Mouse (Mus musculus) frontal cortex, postnatal 14 days (tissue): ENCODE results near the gene Pdzd2.

ENCODE experiments used
- DNase-seq, 2 experiments: peaks; one replicate each; pipeline ENCODE4 v3.0.0; 2022; ENCODE audit warnings: low spot score in 2 of 2

The Pdzd2 gene

DNA sequence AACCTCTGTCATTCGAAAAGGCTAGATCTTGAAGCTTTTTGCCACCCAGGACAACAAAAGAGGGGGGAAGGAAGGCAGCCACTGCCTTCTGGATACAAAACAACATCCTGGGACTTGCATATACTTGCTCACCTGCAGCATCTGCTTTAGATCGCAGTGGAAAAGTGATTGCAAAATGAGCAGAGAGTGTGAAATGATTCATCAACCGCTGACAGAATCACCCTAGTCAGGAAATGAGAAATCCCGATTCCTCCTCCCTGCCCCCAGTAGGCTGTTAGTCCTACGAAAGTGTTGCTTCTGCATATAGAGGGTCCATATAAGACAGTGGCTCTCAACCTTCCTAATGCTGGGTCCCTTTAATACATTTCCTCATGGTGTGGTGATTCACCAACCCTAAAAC is 258.5 kb downstream of the Pdzd2 start:
- DNase-seq = no peak

- DNase-seq = no peak
Observed at GRCm38 (mm10) chr15:12480369-12480768, 259.4 kb downstream of the Pdzd2 start.

GRCm38 (mm10) chr15:12479326-12479725 is 260.4 kb downstream of the Pdzd2 start:
- no peak for DNase-seq

DNA sequence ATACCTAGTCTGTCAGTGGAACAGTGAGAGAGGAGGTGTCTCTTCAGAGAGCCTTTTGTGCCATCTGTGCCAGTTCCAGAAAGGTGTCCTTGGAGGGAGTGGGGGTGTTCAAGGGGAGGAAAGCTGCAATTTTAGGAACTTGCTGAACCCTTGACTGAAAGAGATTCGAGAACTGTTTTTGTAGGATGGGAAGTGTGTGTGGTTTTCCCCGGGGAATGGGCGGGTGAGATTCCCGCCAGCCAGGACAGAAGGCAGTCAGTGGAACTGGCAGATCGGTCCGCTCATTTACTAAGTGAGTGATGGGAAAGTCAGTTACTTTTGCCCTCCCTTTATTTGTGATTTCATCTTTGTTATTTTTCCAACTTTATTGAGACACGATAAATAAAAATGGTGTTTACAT is 266.1 kb downstream of the Pdzd2 start:
- no peak for DNase-seq

DNA sequence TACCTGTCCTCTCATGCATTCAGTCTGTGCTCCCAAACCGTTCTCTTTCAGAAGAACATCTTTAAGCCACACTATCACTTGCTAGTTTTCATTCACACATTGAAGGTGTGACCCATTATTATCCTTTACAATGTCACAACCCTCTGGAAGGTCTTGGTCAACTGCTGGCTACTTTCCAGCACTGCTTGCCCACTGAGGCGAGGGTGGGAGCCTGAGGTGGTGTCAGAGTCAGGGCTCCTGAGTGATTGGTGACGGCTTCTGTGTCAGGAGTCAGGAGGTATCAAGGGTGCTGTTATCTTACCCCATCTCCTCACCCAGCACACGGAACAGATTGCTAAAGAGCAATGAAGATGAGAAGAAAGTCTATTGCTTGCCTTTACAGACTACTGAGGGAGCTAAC is 267.1 kb downstream of the Pdzd2 start:
- DNase-seq = no peak

DNA sequence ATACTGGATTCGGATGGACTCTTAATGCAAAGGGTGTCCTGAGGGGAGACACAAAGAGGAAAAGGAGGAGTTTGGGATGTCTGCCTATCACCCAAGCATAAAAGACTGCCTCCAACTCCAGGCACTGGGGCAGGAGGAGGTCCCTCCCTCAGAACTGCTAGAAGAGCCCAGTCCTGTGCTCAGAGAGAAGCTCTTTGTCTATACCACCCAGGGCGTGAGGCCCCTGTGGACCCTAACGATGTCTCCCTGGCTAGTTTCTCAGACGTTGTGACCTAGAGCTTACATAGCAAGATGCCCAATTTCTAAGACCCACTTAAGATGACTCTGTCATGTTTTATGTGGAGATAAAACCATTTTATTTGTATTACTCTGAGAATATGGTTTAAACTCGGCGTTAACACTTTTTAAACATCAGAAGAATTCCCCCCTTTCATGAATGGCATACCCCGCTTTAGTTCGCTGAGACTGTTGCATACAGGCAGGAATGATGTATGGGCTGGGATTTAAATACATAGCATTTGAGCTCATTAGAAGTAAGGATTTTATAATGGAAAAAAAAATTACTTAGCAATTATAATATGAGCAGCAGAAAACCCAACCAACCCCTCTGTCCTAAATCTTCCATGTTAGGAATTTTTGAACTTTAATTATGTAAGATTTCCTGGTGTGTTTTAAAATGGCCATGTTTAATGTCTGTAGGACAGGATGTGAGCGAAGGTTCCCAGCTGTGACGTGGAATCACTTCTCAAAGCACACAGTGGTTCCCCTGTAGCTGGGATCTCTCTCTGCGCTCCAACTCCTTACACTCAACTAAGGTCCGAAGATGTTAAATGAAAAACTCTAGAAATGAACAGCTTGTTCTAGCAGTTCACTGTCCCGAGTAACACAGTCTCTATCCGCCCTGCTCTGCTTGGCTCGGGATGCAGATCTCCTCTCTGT is 268.6 kb downstream of the Pdzd2 start:
- DNase-seq = no peak

- DNase-seq = no peak
Observed at GRCm38 (mm10) chr15:12468625-12469024, 271.1 kb downstream of the Pdzd2 start.

GRCm38 (mm10) chr15:12465748-12466147 is 274.0 kb downstream of the Pdzd2 start:
- DNase-seq = no peak

- DNase-seq = no peak
Observed at GRCm38 (mm10) chr15:12456808-12457207, 282.9 kb downstream of the Pdzd2 start.

DNA sequence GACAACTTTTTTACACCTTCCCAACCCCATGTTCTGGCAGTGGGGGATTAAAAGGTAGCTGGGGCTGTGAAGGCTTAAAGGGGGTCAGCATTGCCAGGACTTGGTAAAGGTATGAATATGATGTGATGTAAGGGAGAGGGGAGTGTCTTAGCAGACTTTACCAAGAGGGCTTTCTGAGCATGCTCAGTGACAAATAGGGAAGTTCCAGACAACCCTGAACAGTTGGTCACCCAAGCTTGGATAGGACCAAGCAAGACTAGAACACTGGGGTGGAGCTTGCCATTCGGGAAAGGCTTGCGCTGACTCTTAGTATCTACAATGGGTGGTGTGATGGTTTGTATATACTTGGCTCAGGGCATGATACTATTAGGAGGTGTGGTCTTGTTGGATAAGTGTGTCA is 286.4 kb downstream of the Pdzd2 start:
- DNase-seq = no peak

GRCm38 (mm10) chr15:12452141-12452995 is 287.4 kb downstream of the Pdzd2 start:
- DNase-seq = no peak

DNA sequence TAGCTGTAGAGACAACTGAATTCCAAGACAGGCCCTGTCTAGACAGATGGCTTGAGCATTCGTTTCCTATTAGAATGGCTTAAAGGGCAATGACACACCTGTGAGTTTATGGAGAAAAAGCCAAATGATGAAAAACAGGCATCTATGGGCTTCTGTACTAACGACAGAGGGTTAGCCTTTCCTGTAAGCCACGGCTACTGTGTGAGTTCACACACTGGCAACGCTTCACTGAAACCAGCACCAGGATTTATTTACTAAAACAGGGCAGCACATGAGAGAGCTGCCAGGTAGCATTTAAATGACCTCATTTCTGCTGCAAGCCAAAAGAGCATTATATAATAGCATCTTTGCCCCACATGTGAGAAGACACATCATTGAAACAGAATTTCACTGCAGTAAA is 288.3 kb downstream of the Pdzd2 start:
- DNase-seq = no peak

DNA sequence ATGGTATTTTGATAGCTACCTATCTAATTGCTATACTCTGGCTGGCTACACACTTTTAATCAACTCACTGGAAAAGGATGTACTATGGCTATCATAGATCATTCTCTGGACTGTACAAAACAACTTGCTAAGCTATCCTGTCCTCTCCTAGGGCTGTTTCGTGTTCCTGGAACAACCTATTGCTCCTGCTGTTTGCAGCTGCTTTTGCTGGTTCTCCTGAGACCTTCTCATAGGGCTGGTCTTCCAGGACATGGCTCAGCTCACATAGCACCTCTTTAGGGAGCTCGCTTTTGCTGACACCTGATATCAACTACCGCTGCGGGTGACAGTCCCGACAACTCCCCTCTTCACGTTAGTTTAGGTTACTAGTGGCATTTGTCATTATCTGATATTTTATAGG is 288.9 kb downstream of the Pdzd2 start:
- DNase-seq = no peak

DNA sequence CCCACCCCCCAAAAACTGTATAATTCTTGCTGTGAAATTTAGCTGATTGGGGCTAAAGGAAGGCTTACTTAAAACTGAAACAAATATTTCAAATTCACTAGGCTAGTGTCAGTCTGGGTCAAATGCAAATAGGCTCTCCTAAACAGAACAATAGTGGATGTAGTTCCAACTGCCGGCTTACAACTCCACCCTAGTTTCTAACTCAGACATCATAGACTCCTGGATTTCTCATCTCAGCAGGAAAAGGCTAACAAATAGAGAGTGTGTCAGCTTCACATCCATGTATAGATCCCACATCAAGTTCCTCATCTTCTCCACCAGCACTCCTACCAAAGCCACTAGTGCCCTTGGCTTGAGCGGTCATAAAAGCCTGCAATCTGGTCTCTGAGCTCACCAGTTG is 290.4 kb downstream of the Pdzd2 start:
- no peak for DNase-seq

GRCm38 (mm10) chr15:12447021-12447434 is 292.7 kb downstream of the Pdzd2 start:
- DNase-seq = peak; percentile 55 to 64

GRCm38 (mm10) chr15:12444551-12444950 is 295.2 kb downstream of the Pdzd2 start:
- DNase-seq = no peak

GRCm38 (mm10) chr15:12439351-12439751 is 300.4 kb downstream of the Pdzd2 start:
- DNase-seq = no peak

GRCm38 (mm10) chr15:12438691-12439090 is 301.0 kb downstream of the Pdzd2 start:
- DNase-seq = no peak

DNA sequence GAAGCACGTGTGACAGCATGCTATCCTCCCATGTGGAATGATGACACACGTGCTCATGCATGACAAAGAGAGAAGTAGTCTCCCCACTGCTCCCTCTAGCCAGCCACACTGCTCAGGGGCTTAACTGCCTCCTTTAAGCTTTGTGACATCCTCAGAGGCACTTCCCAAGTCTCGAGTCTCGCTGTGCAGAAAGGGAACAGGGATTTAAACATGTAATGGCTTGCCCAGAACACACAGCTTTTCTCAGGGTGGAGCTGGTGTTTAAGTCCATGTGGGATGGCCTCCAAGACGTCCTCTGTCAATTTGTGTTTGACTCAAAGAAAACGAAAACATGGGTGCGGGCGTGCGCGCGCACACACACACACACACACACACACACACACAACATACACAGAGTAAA is 301.6 kb downstream of the Pdzd2 start:
- DNase-seq = no peak

DNA sequence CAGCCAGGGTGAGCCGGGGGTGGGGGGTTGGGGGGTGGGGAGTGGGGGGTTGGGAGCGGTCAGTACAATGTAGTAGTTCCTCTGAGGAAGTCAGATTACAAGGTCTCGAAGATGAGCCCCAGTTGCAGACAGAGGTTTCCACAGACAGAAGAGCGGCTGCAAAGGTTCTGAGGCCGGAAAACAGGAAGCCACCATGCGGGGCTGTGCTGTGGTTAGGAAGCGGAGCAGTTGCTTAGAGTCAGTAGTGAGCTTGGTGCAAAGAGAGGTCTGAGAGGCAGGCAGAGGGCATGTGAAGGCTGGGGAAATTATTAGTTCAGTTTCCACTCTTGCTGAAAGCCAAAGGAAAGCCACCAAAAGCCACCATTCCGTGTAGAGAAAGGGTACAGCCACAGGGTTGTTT is 303.8 kb downstream of the Pdzd2 start:
- no peak for DNase-seq

DNA sequence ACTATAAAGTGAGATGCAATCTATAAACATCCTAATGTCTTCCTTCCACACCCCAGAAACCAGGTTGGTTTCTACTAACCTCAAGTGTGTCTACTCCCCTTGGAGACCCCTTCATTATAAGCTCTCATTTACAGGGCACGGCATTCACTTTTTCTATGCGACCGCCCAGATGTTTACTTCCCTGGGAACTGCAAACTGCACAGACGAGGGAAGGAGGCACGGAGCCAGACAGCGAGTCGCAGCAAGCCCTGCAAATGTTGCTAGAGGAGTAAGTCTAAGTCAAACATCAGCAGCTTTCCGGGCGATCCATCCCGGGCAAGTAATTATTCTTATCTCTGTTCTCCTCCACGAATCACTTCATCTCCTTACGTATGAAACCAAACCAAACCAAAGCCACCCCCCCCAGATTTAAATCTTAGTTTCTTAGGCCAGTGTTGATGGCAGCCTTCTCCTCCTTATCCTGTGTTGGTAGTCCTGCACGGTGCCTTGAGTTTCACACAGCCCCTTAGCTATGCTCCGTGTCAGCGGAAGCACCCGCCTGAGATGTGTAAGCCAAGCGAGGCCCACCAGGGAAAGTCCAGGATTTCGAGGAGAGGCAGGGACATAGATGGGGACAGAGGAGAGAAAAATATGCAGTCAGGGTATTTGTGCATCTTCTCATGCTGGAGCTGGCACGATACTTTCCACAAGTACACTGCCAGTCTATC is 305.7 kb downstream of the Pdzd2 start:
- DNase-seq = no peak

GRCm38 (mm10) chr15:12432879-12433278 is 306.8 kb downstream of the Pdzd2 start:
- DNase-seq = no peak
